Comparison of ENCODE assay signal across 8 mouse cellular contexts in the genomic region with DNA sequence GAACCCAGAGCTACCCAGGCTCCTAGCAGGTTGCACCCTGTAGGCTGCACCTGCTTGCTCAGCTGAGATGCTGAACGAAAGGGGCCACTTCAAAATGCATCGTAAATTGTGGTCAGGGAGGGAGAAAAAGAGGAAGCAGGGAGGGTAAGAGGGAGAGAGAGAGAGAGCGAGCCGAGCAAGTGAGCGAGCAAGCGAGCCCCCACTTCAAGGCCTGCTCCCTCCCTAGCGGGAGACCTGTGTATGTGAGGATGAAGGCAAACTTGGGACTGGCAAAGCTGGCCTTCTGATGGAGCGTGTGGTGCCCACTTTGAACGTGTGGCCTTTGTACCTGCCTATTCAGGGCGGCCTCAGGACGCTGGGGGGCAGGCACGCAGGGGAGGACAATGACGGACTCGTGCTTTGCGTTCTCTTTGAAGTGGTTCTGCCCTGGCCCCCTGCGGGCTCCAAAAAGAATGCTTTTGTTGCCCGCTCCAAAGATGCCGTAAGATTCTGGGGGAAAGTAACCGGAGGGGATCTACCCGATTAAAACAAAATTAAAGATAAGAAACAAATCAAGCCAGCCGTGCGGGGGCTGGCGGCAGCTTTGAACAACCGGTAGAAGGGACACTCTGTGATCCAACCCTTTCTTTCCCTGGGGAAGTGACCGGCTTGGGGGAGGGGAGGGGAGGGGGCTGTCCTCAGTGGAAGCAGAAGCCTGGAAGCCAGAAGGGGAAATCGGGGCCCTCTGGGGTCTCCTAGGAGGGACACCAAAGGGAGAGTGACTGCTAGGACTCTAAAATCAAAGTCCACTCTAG.
DNase-seq lines count a peak whose midpoint lies in the region; ATAC-seq lines count a peak whose summit lies in the region.

No protein-coding gene starts in this region.

- no peak for ATAC-seq in embryonic facial prominence, embryonic 13.5 days (ENCODE audit: insufficient number of reproducible peaks, insufficient read depth, low FRiP score, low TSS enrichment, low read depth)
- ATAC-seq in neural tube, embryonic 13.5 days (ENCODE audit: low read depth): no peak

- no peak overlapping the region for H3K27ac ChIP-seq in embryonic facial prominence, embryonic 13.5 days
- H3K27ac ChIP-seq in neural tube, embryonic 13.5 days (replicated peaks): no peak overlapping the region

- peak overlapping the region; percentile 46 for H3K4me2 ChIP-seq in embryonic facial prominence, embryonic 13.5 days
- peak overlapping the region; percentile 25 for H3K4me2 ChIP-seq in neural tube, embryonic 13.5 days

- H3K36me3 ChIP-seq in embryonic facial prominence, embryonic 13.5 days: no peaks in the 10 kb centered on the region
- H3K36me3 ChIP-seq in neural tube, embryonic 13.5 days: no peaks in the 10 kb centered on the region

- 3% methylated on average over 26 of the region's 26 CpGs for WGBS in embryonic facial prominence, embryonic 13.5 days
- 5% methylated on average over 26 of the region's 26 CpGs for WGBS in neural tube, embryonic 13.5 days

- DNase-seq in kidney, postnatal 4 days: peak; percentile 16 to 30
- DNase-seq in kidney, postnatal 36 days: no peak
- peak; percentile 9 for DNase-seq in liver
- DNase-seq in testis, postnatal 14 days (ENCODE audit: low spot score): no peak
- no peak for DNase-seq in right cerebral cortex, adult 18-20 months
- no peak for DNase-seq in ovary, adult 18-20 months (ENCODE audit: low spot score)

- H3K9me3 ChIP-seq in embryonic facial prominence, embryonic 13.5 days: no peaks in the 10 kb centered on the region
- H3K9me3 ChIP-seq in neural tube, embryonic 13.5 days: no peaks in the 10 kb centered on the region

- H3K9ac ChIP-seq in embryonic facial prominence, embryonic 13.5 days: 0 out of 2 replicates have a peak overlapping the region, but pooled peaks have one; percentile 6
- peak overlapping the region; percentile 2; the same call in 1 of the 2 replicates for H3K9ac ChIP-seq in neural tube, embryonic 13.5 days

- H3K4me3 ChIP-seq in embryonic facial prominence, embryonic 13.5 days: peak overlapping the region; percentile 7; the same call in 1 of the 2 replicates
- no peak overlapping the region for H3K4me3 ChIP-seq in neural tube, embryonic 13.5 days

- H3K4me1 ChIP-seq in embryonic facial prominence, embryonic 13.5 days: peaks cover 45% of the 10 kb centered on the region
- H3K4me1 ChIP-seq in neural tube, embryonic 13.5 days (replicated peaks): peaks cover 78% of the 10 kb centered on the region

- H3K27me3 ChIP-seq in embryonic facial prominence, embryonic 13.5 days: peaks cover 62% of the 10 kb centered on the region
- peaks cover 43% of the 10 kb centered on the region for H3K27me3 ChIP-seq in neural tube, embryonic 13.5 days

Comparison
In these comparisons a context has a peak if more than half of its experiments do, and no peak if none do; other contexts are left out.
1. DNase-seq: peak in kidney, postnatal 4 days (2 of 2) and liver (single experiment); none in kidney, postnatal 36 days (0 of 2), testis, postnatal 14 days (single experiment), right cerebral cortex, adult 18-20 months (single experiment) and ovary, adult 18-20 months (single experiment).